Mouse (Mus musculus) embryo, embryonic 10.5 days (tissue): ENCODE measurements around the gene Cd274.

Experiments used
- DNase-seq: peaks from one replicate; pipeline ENCODE4 v3.0.0-alpha.2; 2015; ENCODE audit warnings: low spot score

Gene Cd274

GRCm38 (mm10) chr19:29366969-29367622, at the start of gene Cd274, which contains the start of gene Plgrkt:
TSS of gene Cd274 (plus strand) at chr19:29367455.
TSS of gene Plgrkt (minus strand) at chr19:29367390.
- DNase-seq = peak; percentile 76

GRCm38 (mm10) chr19:29323416-29324049, 43.7 kb upstream of the Cd274 start:
- no peak for DNase-seq

GRCm38 (mm10) chr19:29325053-29325851, 42.0 kb upstream of the Cd274 start, which contains the start of gene Insl6:
TSS of gene Insl6 (minus strand) at chr19:29325356.
- DNase-seq = peak; percentile 77

GRCm38 (mm10) chr19:29325852-29326180, 41.4 kb upstream of the Cd274 start:
- no peak for DNase-seq

GRCm38 (mm10) chr19:29326396-29326795, 40.9 kb upstream of the Cd274 start:
- no peak for DNase-seq

GRCm38 (mm10) chr19:29326822-29327552, 40.3 kb upstream of the Cd274 start:
- no peak for DNase-seq

GRCm38 (mm10) chr19:29334068-29334745, 33.0 kb upstream of the Cd274 start, which contains the start of gene Rln1:
TSS of gene Rln1 (minus strand) at chr19:29334670.
- DNase-seq = peak; percentile 76

GRCm38 (mm10) chr19:29336624-29337023, 30.6 kb upstream of the Cd274 start:
- DNase-seq = no peak

- DNase-seq = no peak
These were observed 26.2 kb upstream of the Cd274 start for GRCm38 (mm10) chr19:29341029-29341428.

- no peak for DNase-seq
These were observed 25.0 kb upstream of the Cd274 start for GRCm38 (mm10) chr19:29342281-29342680.

GRCm38 (mm10) chr19:29344868-29345267, 22.4 kb upstream of the Cd274 start:
- DNase-seq = no peak

GRCm38 (mm10) chr19:29345636-29346035, 21.6 kb upstream of the Cd274 start:
- no peak for DNase-seq

GRCm38 (mm10) chr19:29350991-29351390, 16.3 kb upstream of the Cd274 start:
- no peak for DNase-seq

GRCm38 (mm10) chr19:29354895-29355877, 12.1 kb upstream of the Cd274 start:
- peak; percentile 90 for DNase-seq

- no peak for DNase-seq
These were observed 11.0 kb upstream of the Cd274 start for GRCm38 (mm10) chr19:29356281-29356680.

- no peak for DNase-seq
These were observed 7.0 kb upstream of the Cd274 start for GRCm38 (mm10) chr19:29360251-29360650.

- DNase-seq = peak; percentile 94
These were observed 5.7 kb upstream of the Cd274 start for GRCm38 (mm10) chr19:29361468-29362130.

- no peak for DNase-seq
These were observed 4.9 kb upstream of the Cd274 start for GRCm38 (mm10) chr19:29362173-29362930.

- no peak for DNase-seq
These were observed 3.7 kb upstream of the Cd274 start for GRCm38 (mm10) chr19:29363557-29363956.
